In genomic region chr6:21520351-21520750, GRCm38 (mm10) we compare ENCODE assay signal across 20 mouse cellular contexts.
DNase-seq lines count a peak whose midpoint lies in the region; ATAC-seq and TF ChIP-seq lines count a peak whose summit lies in the region.
"Had no signal": no experiment of that assay in that cellular context is flagged by ENCODE, and none has a peak within 500 bp of the region (broad histone marks: within the 10 kb centered on the region; RNA-seq: fewer than 3 reads in every experiment).

No protein-coding gene starts in this region.

- no peak overlapping the region for H3K27ac ChIP-seq in hindbrain, postnatal 0 days
- no peak overlapping the region for H3K27ac ChIP-seq in hindbrain, embryonic 13.5 days
- no peak overlapping the region for H3K27ac ChIP-seq in liver, postnatal 0 days (ENCODE audit: low read depth)
- H3K27ac ChIP-seq: gastrocnemius, adult 2 months; hindbrain, embryonic 15.5 days; kidney, postnatal 0 days; limb, embryonic 15.5 days; macrophage; midbrain, embryonic 12.5 days; neural tube, embryonic 15.5 days had no signal

- H3K9ac ChIP-seq in hindbrain, postnatal 0 days (replicated peaks; ENCODE audit: low read length), result no peak overlapping the region
- H3K9ac ChIP-seq in hindbrain, embryonic 13.5 days, result no peak overlapping the region
- no peak overlapping the region for H3K9ac ChIP-seq in liver, postnatal 0 days (replicated peaks)
- H3K9ac ChIP-seq: hindbrain, embryonic 15.5 days; limb, embryonic 15.5 days; midbrain, embryonic 12.5 days; neural tube, embryonic 15.5 days had no signal

- no peaks in the 10 kb centered on the region for H3K4me1 ChIP-seq in hindbrain, postnatal 0 days (ENCODE audit: insufficient read depth, low read length)
- H3K4me1 ChIP-seq in hindbrain, embryonic 13.5 days (replicated peaks), result no peaks in the 10 kb centered on the region
- H3K4me1 ChIP-seq in liver, postnatal 0 days (ENCODE audit: insufficient read depth), result no peaks in the 10 kb centered on the region
- H3K4me1 ChIP-seq: hindbrain, embryonic 15.5 days; limb, embryonic 15.5 days; midbrain, embryonic 12.5 days; neural tube, embryonic 15.5 days had no signal

- POLR2A ChIA-PET in Patski (lab: Charles Lee), result no interaction called here

- TF ChIP-seq CTCF in hindbrain, postnatal 0 days (IDR thresholded peaks at IDR 0.05; ENCODE audit: low read depth), result no peak
- no peak for TF ChIP-seq CTCF in Patski (IDR thresholded peaks at IDR 0.05)
- no peak for TF ChIP-seq CTCF in liver, postnatal 0 days (IDR thresholded peaks at IDR 0.05; ENCODE audit: low read depth)

- CTCF ChIA-PET in Patski (lab: Charles Lee), result interaction anchor here (1.2 kb wide), 1 partner anchor 10 kb away, joined by 4 read pairs; no protein-coding TSS in a partner anchor

- 40% methylated on average over 1 of the region's 1 CpGs for WGBS in hindbrain, postnatal 0 days
- WGBS in hindbrain, embryonic 13.5 days, result 68% methylated on average over 1 of the region's 1 CpGs
- WGBS in liver, postnatal 0 days (ENCODE audit: insufficient replicate concordance), result 77% methylated on average over 1 of the region's 1 CpGs

- DNase-seq in cerebellum, adult 18-20 months, result peak; percentile 41 to 46
- DNase-seq in hindbrain, postnatal 0 days (ENCODE audit: low spot score), result peak; percentile 43
- peak; percentile 30 for DNase-seq in Patski (ENCODE audit: low read depth, low spot score)
- DNase-seq in kidney, adult 8-10 months, result peak; percentile 51 to 60
- no peak for DNase-seq in layer of hippocampus, adult 8-10 months (ENCODE audit: low spot score in 2 of 2)
- DNase-seq in liver, postnatal 0 days, result no peak
- DNase-seq: B cell, adult 2 months; gastrocnemius, adult 2 months; lung, adult 2 months; right cerebral cortex, postnatal 4 days; thymus, postnatal 14 days had no signal

- no peaks in the 10 kb centered on the region for H3K27me3 ChIP-seq in hindbrain, postnatal 0 days (ENCODE audit: insufficient read depth, low read length)
- H3K27me3 ChIP-seq in hindbrain, embryonic 13.5 days, result no peaks in the 10 kb centered on the region
- H3K27me3 ChIP-seq in Patski, result no peaks in the 10 kb centered on the region
- H3K27me3 ChIP-seq in liver, postnatal 0 days (ENCODE audit: insufficient read depth, low read length), result no peaks in the 10 kb centered on the region
- H3K27me3 ChIP-seq: hindbrain, embryonic 15.5 days; limb, embryonic 15.5 days; midbrain, embryonic 12.5 days; neural tube, embryonic 15.5 days had no signal

- TF ChIP-seq EP300 in liver, postnatal 0 days (IDR thresholded peaks at IDR 0.05; ENCODE audit: low read depth), result no peak

- no peak for ATAC-seq in cerebellum, adult (ENCODE audit: insufficient number of reproducible peaks, low FRiP score, low TSS enrichment)
- ATAC-seq in hindbrain, postnatal 0 days, result no peak
- ATAC-seq in hindbrain, embryonic 13.5 days (ENCODE audit: low FRiP score), result no peak
- ATAC-seq in Patski, result no peak
- ATAC-seq in liver, postnatal 0 days, result no peak

- H3K9me3 ChIP-seq in hindbrain, postnatal 0 days (ENCODE audit: low read length), result no peaks in the 10 kb centered on the region
- no peaks in the 10 kb centered on the region for H3K9me3 ChIP-seq in hindbrain, embryonic 13.5 days
- H3K9me3 ChIP-seq in liver, postnatal 0 days (ENCODE audit: low read length), result no peaks in the 10 kb centered on the region
- H3K9me3 ChIP-seq: hindbrain, embryonic 15.5 days; limb, embryonic 15.5 days; midbrain, embryonic 12.5 days; neural tube, embryonic 15.5 days had no signal

- in situ Hi-C loops in Patski (cut with MboI; ENCODE audit: low pct_unique_long_range_greater_than_20kb), result no loop called here

- H3K4me2 ChIP-seq in hindbrain, postnatal 0 days (ENCODE audit: low read depth, low read length), result no peak overlapping the region
- H3K4me2 ChIP-seq in hindbrain, embryonic 13.5 days, result no peak overlapping the region
- no peak overlapping the region for H3K4me2 ChIP-seq in liver, postnatal 0 days (ENCODE audit: low read depth, low read length)
- H3K4me2 ChIP-seq: hindbrain, embryonic 15.5 days; limb, embryonic 15.5 days; midbrain, embryonic 12.5 days; neural tube, embryonic 15.5 days had no signal

- H3K36me3 ChIP-seq in hindbrain, postnatal 0 days (ENCODE audit: insufficient read depth, low read length), result no peaks in the 10 kb centered on the region
- H3K36me3 ChIP-seq in hindbrain, embryonic 13.5 days, result no peaks in the 10 kb centered on the region
- no peaks in the 10 kb centered on the region for H3K36me3 ChIP-seq in liver, postnatal 0 days (replicated peaks; ENCODE audit: insufficient read depth, low read length)
- H3K36me3 ChIP-seq: hindbrain, embryonic 15.5 days; limb, embryonic 15.5 days; midbrain, embryonic 12.5 days; neural tube, embryonic 15.5 days had no signal

- H3K4me3 ChIP-seq in hindbrain, postnatal 0 days (ENCODE audit: low read length), result no peak overlapping the region
- H3K4me3 ChIP-seq in hindbrain, embryonic 13.5 days, result no peak overlapping the region
- H3K4me3 ChIP-seq in liver, postnatal 0 days (ENCODE audit: low read depth, low read length), result no peak overlapping the region
- H3K4me3 ChIP-seq: gastrocnemius, adult 2 months; hindbrain, embryonic 15.5 days; limb, embryonic 15.5 days; midbrain, embryonic 12.5 days; myocyte; neural tube, embryonic 15.5 days had no signal

Comparison
In these comparisons a context has a peak if more than half of its experiments do, and no peak if none do; other contexts are left out.
1. DNase-seq: peak in cerebellum, adult 18-20 months (2 of 2), hindbrain, postnatal 0 days (single experiment), Patski (single experiment) and kidney, adult 8-10 months (2 of 2); none in layer of hippocampus, adult 8-10 months (0 of 2) and liver, postnatal 0 days (single experiment).